Mouse (Mus musculus) heart, embryonic 15.5 days (tissue): ENCODE measurements around the gene Meis2. TPM values are rescaled to one million over a fixed set of nuclear protein-coding genes. Genes with fewer than 3 reads are reported as not detected.

Experiments
- ATAC-seq: fragments of 200-750 bp; cut with Nextera tagmentation; replicated peaks from 2 replicates; pipeline ENCODE4 v1.8.0; 2017; ENCODE audit warnings: low read depth, moderate TSS enrichment; ENCODE audit not compliant: insufficient number of reproducible peaks, insufficient read depth, low FRiP score
- H3K27ac ChIP-seq: fragments of 300-500 bp; sonication (generic); 2 replicates; pipeline ENCODE4 v1.5.1; 2015; ENCODE audit warnings: mild to moderate bottlenecking, inconsistent platforms
- H3K27me3 ChIP-seq: fragments of 300-500 bp; sonication (generic); 2 replicates; pipeline ENCODE4 v1.6.1; 2015; ENCODE audit warnings: inconsistent platforms
- H3K36me3 ChIP-seq: fragments of 300-500 bp; sonication (generic); 2 replicates; pipeline ENCODE4 v1.6.1; 2015; ENCODE audit warnings: mild to moderate bottlenecking, inconsistent platforms
- H3K4me1 ChIP-seq: fragments of 300-500 bp; sonication (generic); replicated peaks from 2 replicates; pipeline ENCODE4 v1.6.1; 2015; ENCODE audit warnings: inconsistent platforms
- H3K4me2 ChIP-seq: fragments of 300-500 bp; sonication (generic); 2 replicates; pipeline ENCODE4 v1.6.1; 2015; ENCODE audit warnings: inconsistent platforms, mild to moderate bottlenecking, moderate library complexity
- H3K4me3 ChIP-seq: fragments of 300-500 bp; sonication (generic); 2 replicates; pipeline ENCODE4 v1.5.1; 2015; ENCODE audit warnings: mild to moderate bottlenecking, inconsistent platforms
- H3K9ac ChIP-seq: fragments of 300-500 bp; sonication (generic); 2 replicates; pipeline ENCODE4 v1.6.1; 2015; ENCODE audit warnings: mild to moderate bottlenecking, inconsistent platforms
- H3K9me3 ChIP-seq: fragments of 300-500 bp; sonication (generic); replicated peaks from 2 replicates; pipeline ENCODE4 v1.6.1; 2016; ENCODE audit warnings: inconsistent platforms
- WGBS: fragments of 180-500 bp; shearing (Covaris S2); methylation state at CpG from one replicate; pipeline ENCODE4 v1.1.7; 2015; ENCODE audit warnings: mixed read lengths; 5-methylcytosine and 5-hydroxymethylcytosine counted together
- polyA plus RNA-seq: library from polyadenylated mRNA; unstranded; fragments of >200 nt; fragmentation: Nextera tagmentation; extraction: Ambion mirVana; gene quantifications from 2 replicates; pipeline ENCODE4 v1.2.1, GENCODE M21; 2015

Gene Meis2
- polyA plus RNA-seq, 1 experiment from 2014 or later, result 25.7 TPM

- WGBS, result 27% methylated on average over 8 of the region's 8 CpGs
- H3K4me2 ChIP-seq, result peak overlapping the region; percentile 21; the same call in 1 of the 2 replicates
- peaks cover 42% of the 10 kb centered on the region for H3K4me1 ChIP-seq
Observed at GRCm38 (mm10) chr2:116047365-116047764, 18.3 kb downstream of the Meis2 start.

GRCm38 (mm10) chr2:116045048-116045447 is 20.6 kb downstream of the Meis2 start:
- Histone ChIP-seq H3K4me3 (no peak overlapping the region), H3K27ac (no peak overlapping the region), H3K27me3 (no peaks in the 10 kb centered on the region), H3K9me3 (no peaks in the 10 kb centered on the region), H3K4me1 (peaks cover 37% of the 10 kb centered on the region), H3K36me3 (peaks cover 2% of the 10 kb centered on the region; the same call in 1 of the 2 replicates), H3K9ac (no peak overlapping the region), H3K4me2 (no peak overlapping the region)
- WGBS, result 59% methylated on average over 7 of the region's 7 CpGs
- ATAC-seq, result no peak

More at GRCm38 (mm10) chr2:116047365-116047764, 18.3 kb downstream of the Meis2 start:
- Histone ChIP-seq H3K36me3 (0 out of 2 replicates have a peak, but pooled peaks cover 2% of the 10 kb centered on the region), H3K4me3 (no peak overlapping the region), H3K27me3 (no peaks in the 10 kb centered on the region), H3K9me3 (no peaks in the 10 kb centered on the region), H3K9ac (no peak overlapping the region), H3K27ac (peak overlapping the region; percentile 52)
- ATAC-seq, result peak; percentile 31

GRCm38 (mm10) chr2:116042934-116043698 is 22.5 kb downstream of the Meis2 start:
- peaks cover 31% of the 10 kb centered on the region for H3K4me1 ChIP-seq
- ATAC-seq, result no peak
- WGBS, result 84% methylated on average over 12 of the region's 12 CpGs
- H3K27ac ChIP-seq, result no peak overlapping the region
- H3K27me3 ChIP-seq, result no peaks in the 10 kb centered on the region
- no peaks in the 10 kb centered on the region for H3K9me3 ChIP-seq
- no peak overlapping the region for H3K9ac ChIP-seq
- H3K4me2 ChIP-seq, result no peak overlapping the region
- no peak overlapping the region for H3K4me3 ChIP-seq
- H3K36me3 ChIP-seq, result peaks cover 8% of the 10 kb centered on the region; the same call in 1 of the 2 replicates

- Histone ChIP-seq H3K4me1 (peaks cover 25% of the 10 kb centered on the region), H3K36me3 (peaks cover 12% of the 10 kb centered on the region; the same call in 1 of the 2 replicates)
- ATAC-seq, result no peak
Observed at GRCm38 (mm10) chr2:116042447-116042846, 23.2 kb downstream of the Meis2 start.

GRCm38 (mm10) chr2:116041683-116042262 is 23.9 kb downstream of the Meis2 start:
- Histone ChIP-seq H3K4me2 (no peak overlapping the region), H3K27me3 (no peaks in the 10 kb centered on the region), H3K9ac (no peak overlapping the region), H3K36me3 (peaks cover 18% of the 10 kb centered on the region; the same call in 1 of the 2 replicates), H3K4me1 (peaks cover 18% of the 10 kb centered on the region), H3K9me3 (no peaks in the 10 kb centered on the region), H3K27ac (no peak overlapping the region), H3K4me3 (no peak overlapping the region)
- WGBS, result 59% methylated on average over 9 of the region's 9 CpGs
- no peak for ATAC-seq

More at GRCm38 (mm10) chr2:116042447-116042846, 23.2 kb downstream of the Meis2 start:
- no peak overlapping the region for H3K27ac ChIP-seq
- no peak overlapping the region for H3K4me2 ChIP-seq
- H3K27me3 ChIP-seq, result no peaks in the 10 kb centered on the region
- H3K4me3 ChIP-seq, result no peak overlapping the region
- 65% methylated on average over 9 of the region's 9 CpGs for WGBS
- H3K9ac ChIP-seq, result no peak overlapping the region
- no peaks in the 10 kb centered on the region for H3K9me3 ChIP-seq

- Histone ChIP-seq H3K4me1 (no peaks in the 10 kb centered on the region), H3K36me3 (peaks cover 21% of the 10 kb centered on the region; the same call in 1 of the 2 replicates), H3K9me3 (no peaks in the 10 kb centered on the region), H3K4me2 (no peak overlapping the region), H3K27ac (no peak overlapping the region), H3K4me3 (no peak overlapping the region), H3K9ac (no peak overlapping the region), H3K27me3 (no peaks in the 10 kb centered on the region)
- ATAC-seq, result no peak
- WGBS, result 95% methylated on average over 5 of the region's 5 CpGs
Observed at GRCm38 (mm10) chr2:116035345-116035744, 30.3 kb downstream of the Meis2 start.

- Histone ChIP-seq H3K9me3 (no peaks in the 10 kb centered on the region), H3K36me3 (peaks cover 14% of the 10 kb centered on the region; the same call in 1 of the 2 replicates), H3K27ac (no peak overlapping the region), H3K9ac (no peak overlapping the region), H3K4me2 (no peak overlapping the region), H3K4me3 (no peak overlapping the region), H3K27me3 (no peaks in the 10 kb centered on the region), H3K4me1 (peaks cover 3% of the 10 kb centered on the region; the same call in 1 of the 2 replicates)
- ATAC-seq, result no peak
- 53% methylated on average over 3 of the region's 3 CpGs for WGBS
Observed at GRCm38 (mm10) chr2:116028127-116028526, 37.5 kb downstream of the Meis2 start.

GRCm38 (mm10) chr2:116022876-116023275 is 42.8 kb downstream of the Meis2 start:
- ATAC-seq, result no peak
- Histone ChIP-seq H3K4me3 (no peak overlapping the region), H3K27me3 (no peaks in the 10 kb centered on the region), H3K4me2 (no peak overlapping the region), H3K36me3 (peaks cover 4% of the 10 kb centered on the region), H3K9ac (no peak overlapping the region), H3K9me3 (no peaks in the 10 kb centered on the region), H3K4me1 (peaks cover 33% of the 10 kb centered on the region), H3K27ac (peak overlapping the region; percentile 58)
- WGBS, result 55% methylated on average over 5 of the region's 5 CpGs

GRCm38 (mm10) chr2:116021931-116022330 is 43.7 kb downstream of the Meis2 start:
- H3K27me3 ChIP-seq, result no peaks in the 10 kb centered on the region

GRCm38 (mm10) chr2:116021046-116021445 is 44.6 kb downstream of the Meis2 start:
- Histone ChIP-seq H3K36me3 (peaks cover 3% of the 10 kb centered on the region), H3K27ac (peak overlapping the region; percentile 43), H3K9ac (no peak overlapping the region), H3K4me3 (no peak overlapping the region), H3K4me2 (peak overlapping the region; percentile 3; the same call in 1 of the 2 replicates), H3K9me3 (no peaks in the 10 kb centered on the region), H3K27me3 (no peaks in the 10 kb centered on the region), H3K4me1 (peaks cover 33% of the 10 kb centered on the region)
- no peak; the same call in 1 of the 2 replicates for ATAC-seq
- 9% methylated on average over 9 of the region's 9 CpGs for WGBS

More at GRCm38 (mm10) chr2:116021931-116022330, 43.7 kb downstream of the Meis2 start:
- 70% methylated on average over 4 of the region's 4 CpGs for WGBS
- ATAC-seq, result no peak
- Histone ChIP-seq H3K27ac (peak overlapping the region; percentile 43), H3K9me3 (no peaks in the 10 kb centered on the region), H3K36me3 (peaks cover 2% of the 10 kb centered on the region), H3K4me3 (no peak overlapping the region), H3K4me2 (no peak overlapping the region), H3K9ac (no peak overlapping the region), H3K4me1 (peaks cover 33% of the 10 kb centered on the region)

- H3K27ac ChIP-seq, result peak overlapping the region; percentile 43
- H3K4me3 ChIP-seq, result no peak overlapping the region
- H3K4me1 ChIP-seq, result peaks cover 35% of the 10 kb centered on the region
- 58% methylated on average over 5 of the region's 5 CpGs for WGBS
- H3K9ac ChIP-seq, result no peak overlapping the region
- H3K36me3 ChIP-seq, result peaks cover 3% of the 10 kb centered on the region
- no peaks in the 10 kb centered on the region for H3K9me3 ChIP-seq
- H3K4me2 ChIP-seq, result peak overlapping the region; percentile 3; the same call in 1 of the 2 replicates
- ATAC-seq, result no peak
- H3K27me3 ChIP-seq, result no peaks in the 10 kb centered on the region
Observed at GRCm38 (mm10) chr2:116020451-116020951, 45.1 kb downstream of the Meis2 start.
